Mouse (Mus musculus) WW6 (cell line): ENCODE measurements around the gene Plod3.

ENCODE experiments used
- DNase-seq: peaks from one replicate; pipeline ENCODE4 v3.0.0-alpha.2; 2013; ENCODE audit warnings: low read depth, low spot score

Gene Plod3

DNA sequence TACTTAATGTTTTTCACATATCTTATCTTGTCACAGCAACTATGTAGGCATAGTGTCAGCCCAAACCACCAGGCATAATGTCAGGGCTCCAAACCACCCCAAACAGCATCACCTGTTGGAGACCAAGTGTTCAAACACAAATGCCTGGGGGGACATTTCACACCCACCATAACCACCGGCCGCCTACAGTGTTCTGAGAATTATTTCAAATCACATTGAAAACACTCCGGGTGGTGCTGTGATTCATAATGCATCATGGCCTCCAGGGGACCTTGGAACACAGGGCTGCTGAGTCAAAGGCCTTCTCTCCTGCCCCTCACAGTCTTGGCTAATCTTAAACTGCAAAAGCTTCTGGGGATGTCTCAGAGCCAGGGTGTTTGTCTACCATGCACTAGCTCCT lies 29.1 kb downstream of the Plod3 start:
- DNase-seq: no peak

GRCm38 (mm10) chr5:137024318-137024717 lies 37.5 kb downstream of the Plod3 start:
- no peak for DNase-seq

GRCm38 (mm10) chr5:137025132-137025531 lies 38.3 kb downstream of the Plod3 start:
- no peak for DNase-seq

DNA sequence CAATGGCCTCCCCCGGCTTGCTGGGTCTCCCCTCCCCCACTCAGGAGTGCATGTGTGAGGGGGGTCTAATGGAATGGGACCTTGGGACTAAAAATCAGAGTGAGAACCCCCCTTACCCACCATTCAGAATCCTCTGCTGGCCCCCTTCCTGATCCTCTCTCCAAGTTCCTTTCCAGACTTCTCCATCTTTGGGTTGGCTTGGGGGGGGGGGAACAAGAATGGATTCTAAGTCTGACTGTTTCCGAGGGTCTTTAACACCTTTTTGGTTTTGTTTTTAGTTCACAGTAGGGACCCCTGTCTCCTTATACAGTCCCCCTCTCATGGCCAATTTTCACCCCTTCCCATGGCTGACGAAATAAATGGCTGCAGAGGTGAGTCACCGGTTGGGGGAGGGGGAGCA lies 39.3 kb downstream of the Plod3 start, which contains the start of gene Vgf:
Gene Vgf, plus strand, starts transcription at position 301 of the 400 bp plus-strand sequence.
- no peak for DNase-seq

GRCm38 (mm10) chr5:137028561-137029272 lies 41.9 kb downstream of the Plod3 start:
- no peak for DNase-seq

- DNase-seq: no peak
Measured at GRCm38 (mm10) chr5:137029273-137029585, 42.4 kb downstream of the Plod3 start.

DNA sequence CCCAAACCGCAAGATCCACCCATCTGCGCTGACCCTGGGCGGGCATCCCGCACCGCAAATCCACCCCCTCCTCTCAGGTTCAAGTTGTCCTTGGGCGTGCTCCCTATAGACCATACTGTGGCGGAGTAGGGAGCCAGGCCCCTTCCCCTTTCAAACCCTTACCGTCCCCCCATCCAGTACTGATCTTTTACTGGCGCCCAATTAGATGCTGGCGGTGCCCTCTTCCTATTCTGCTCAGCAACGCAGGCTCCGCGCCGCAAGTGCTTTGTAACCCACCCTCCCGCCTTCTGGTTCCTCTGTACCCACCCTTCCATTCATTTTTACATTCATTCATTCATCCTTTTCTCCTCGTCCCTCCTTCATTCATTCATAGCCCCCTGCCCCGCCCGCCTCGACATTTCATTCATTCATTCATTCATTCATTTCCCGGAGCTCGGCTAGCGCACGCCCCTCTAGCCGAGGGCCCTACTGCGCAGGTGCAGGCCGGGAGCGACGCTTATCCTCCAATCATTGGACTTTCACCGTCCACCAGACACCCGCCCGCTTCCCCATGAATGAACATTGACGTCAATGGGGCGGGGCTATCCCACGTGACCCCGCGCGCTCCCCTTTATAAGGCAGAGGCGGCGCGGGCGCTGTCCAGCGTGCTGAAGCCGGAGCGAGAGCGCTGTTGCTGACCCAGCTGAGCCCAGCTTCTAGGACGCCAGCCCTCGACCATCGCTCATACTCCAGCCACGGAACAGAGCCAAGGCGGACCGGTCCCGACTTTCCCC lies 43.0 kb downstream of the Plod3 start:
- DNase-seq: peak; percentile 88

DNA sequence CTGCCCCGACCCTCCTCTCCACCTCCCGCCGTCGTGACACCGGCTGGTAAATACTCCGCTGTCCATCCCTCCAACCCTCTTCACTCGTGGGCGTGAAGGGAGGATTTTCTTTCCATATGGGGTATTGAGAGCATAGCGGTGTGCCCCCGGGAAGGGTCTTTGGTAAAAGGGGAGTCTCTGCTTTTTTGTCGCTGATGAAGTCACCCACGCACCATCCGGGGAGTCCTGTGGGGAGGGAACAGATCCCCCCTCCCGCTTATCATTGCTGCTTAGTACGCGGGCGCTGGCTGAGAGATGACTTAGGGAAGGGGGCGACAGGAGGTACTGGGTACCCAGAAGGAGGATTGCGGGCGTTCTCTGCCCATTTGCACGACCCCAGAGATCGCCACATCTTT lies 43.6 kb downstream of the Plod3 start:
- no peak for DNase-seq

- no peak for DNase-seq
Measured at GRCm38 (mm10) chr5:137031076-137032032, 44.5 kb downstream of the Plod3 start.

DNA sequence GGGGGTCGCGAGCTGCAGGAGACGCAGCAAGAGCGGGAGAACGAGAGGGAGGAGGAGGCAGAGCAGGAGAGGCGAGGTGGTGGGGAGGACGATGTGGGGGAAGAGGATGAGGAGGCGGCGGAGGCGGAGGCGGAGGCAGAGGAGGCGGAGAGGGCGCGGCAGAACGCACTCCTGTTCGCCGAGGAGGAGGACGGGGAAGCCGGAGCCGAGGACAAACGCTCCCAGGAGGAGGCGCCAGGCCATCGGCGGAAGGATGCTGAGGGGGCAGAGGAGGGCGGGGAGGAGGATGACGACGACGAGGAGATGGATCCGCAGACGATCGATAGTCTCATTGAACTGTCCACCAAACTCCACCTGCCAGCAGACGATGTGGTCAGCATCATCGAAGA lies 45.2 kb downstream of the Plod3 start:
- no peak for DNase-seq

GRCm38 (mm10) chr5:137032641-137033074 lies 45.8 kb downstream of the Plod3 start:
- DNase-seq: peak; percentile 83

DNA sequence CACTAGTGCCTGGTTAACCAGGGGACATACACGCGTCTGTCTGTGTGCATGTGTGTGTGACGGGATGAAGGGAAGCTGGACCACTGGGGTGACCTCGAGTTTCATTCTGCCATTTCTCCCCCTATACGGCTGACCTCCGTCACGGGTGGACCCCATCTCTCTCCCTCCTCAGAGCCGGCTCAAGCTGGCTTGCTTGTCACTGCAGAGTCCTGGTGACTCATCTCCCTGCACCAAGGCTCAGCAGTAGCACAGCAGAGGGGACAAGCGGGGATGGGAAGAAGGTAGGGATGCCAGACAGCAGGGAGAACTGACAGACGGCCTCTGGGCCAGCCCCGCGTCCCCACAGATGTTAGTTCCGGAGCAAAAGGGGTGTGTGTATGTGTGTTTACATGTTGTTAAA lies 49.4 kb downstream of the Plod3 start:
- DNase-seq: no peak

DNA sequence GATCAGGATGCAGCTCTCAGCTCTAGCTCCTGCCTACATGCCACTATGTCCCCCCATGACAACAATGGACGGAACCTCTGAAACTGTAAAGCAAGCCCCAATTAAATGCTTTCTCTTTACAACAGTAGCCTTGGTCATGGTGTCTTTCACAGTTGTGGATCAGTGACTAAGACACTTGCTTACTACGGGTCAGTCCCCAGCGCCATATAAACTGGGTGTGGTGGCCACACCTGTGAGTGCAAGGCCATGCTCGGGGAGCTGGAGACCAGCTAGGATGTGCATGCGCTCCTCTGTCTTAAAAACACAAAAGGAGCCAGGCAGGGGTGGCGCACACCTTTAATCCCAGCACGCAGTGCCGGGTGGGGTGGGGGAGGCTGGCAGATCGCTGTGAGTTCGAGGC lies 52.6 kb downstream of the Plod3 start:
- DNase-seq: no peak

DNA sequence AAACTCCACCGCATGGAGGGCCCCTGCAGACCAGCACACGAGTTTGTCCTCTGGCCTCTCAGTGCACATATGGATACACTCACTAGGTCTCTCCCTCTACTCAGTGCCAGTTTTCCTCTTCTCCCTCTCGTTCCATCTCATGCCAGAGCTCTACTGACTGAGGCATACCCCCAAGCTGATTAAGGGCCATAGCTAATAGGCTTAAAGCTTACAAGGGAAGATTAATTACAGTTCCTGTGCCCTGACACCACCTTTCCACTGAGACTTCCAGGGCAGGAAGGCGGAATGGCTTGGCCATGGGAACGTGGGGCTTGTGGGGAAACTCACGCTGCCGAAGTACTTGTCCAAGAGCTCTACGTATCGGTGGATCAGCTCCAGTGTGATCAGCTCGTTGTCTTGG lies 54.6 kb downstream of the Plod3 start:
- DNase-seq: no peak

DNA sequence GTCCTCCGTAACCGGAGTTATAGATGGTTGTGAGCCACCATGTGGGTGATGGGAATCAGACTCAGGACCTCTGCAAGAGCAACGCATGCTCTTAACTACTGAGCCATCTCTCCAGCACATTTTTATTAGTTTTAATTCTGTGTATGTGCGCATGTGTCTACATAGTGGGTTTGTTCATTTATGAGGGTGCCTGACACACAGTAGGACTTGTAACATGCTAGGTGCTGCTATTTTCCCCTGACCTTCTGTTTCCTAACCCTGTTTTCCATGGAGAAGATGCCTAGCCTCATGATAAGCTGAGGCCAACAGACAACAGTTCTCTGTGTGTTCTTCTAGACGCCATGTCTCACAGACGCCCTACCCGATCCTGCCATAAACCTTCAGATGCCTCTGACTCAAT lies 57.2 kb downstream of the Plod3 start:
- no peak for DNase-seq

- DNase-seq: peak; percentile 99
Measured at GRCm38 (mm10) chr5:137045402-137046323, 58.8 kb downstream of the Plod3 start, which contains the start of gene Ap1s1. Gene Ap1s1 (minus strand): TSS chr5:137046135.
